Mouse (Mus musculus) brain, embryonic 14.5 days (tissue): ENCODE results near the gene Psen2.

ENCODE experiments used
- CTCF ChIP-seq: fragments of 200-500 bp; IDR thresholded peaks from 2 replicates; pipeline ENCODE4 v1.5.1; 2012; ENCODE audit warnings: inconsistent platforms, mild to moderate bottlenecking, moderate library complexity, borderline replicate concordance; ENCODE audit not compliant: insufficient read depth, insufficient read length; ENCODE audit errors: extremely low read depth
- POLR2A ChIP-seq: fragments of 200-500 bp; IDR thresholded peaks from 2 replicates; pipeline ENCODE4 v1.6.1; 2012; ENCODE audit warnings: mild to moderate bottlenecking, inconsistent platforms, borderline replicate concordance; ENCODE audit not compliant: poor library complexity, insufficient read depth, insufficient read length, severe bottlenecking; ENCODE audit errors: extremely low read depth

- no peak for TF ChIP-seq POLR2A
- TF ChIP-seq CTCF = no peak
These were observed 68.3 kb downstream of the Psen2 start for GRCm38 (mm10) chr1:180194781-180195471.
